Mouse (Mus musculus) midbrain, embryonic 10.5 days (tissue): ENCODE data around the gene Gm20403. TPM values are rescaled to one million over a fixed set of nuclear protein-coding genes. Genes with fewer than 3 reads are reported as not detected.

Source experiments
- DNase-seq: peaks from one replicate; pipeline ENCODE4 v3.0.0-alpha.2; 2017; ENCODE audit warnings: low spot score
- H3K27ac ChIP-seq: fragments of 300-500 bp; sonication (generic); replicated peaks from 2 replicates; pipeline ENCODE4 v1.5.1; 2016; ENCODE audit warnings: mild to moderate bottlenecking
- H3K27me3 ChIP-seq: fragments of 300-500 bp; sonication (generic); 2 replicates; pipeline ENCODE4 v1.6.1; 2016; ENCODE audit warnings: low read depth, mild to moderate bottlenecking; ENCODE audit not compliant: poor library complexity, severe bottlenecking
- H3K36me3 ChIP-seq: fragments of 300-500 bp; sonication (generic); 2 replicates; pipeline ENCODE4 v1.6.1; 2016; ENCODE audit warnings: mild to moderate bottlenecking, moderate library complexity
- H3K4me1 ChIP-seq: fragments of 300-500 bp; sonication (generic); 2 replicates; pipeline ENCODE4 v1.6.1; 2016
- H3K4me3 ChIP-seq: fragments of 300-500 bp; sonication (generic); 2 replicates; pipeline ENCODE4 v1.5.1; 2016; ENCODE audit warnings: mild to moderate bottlenecking, moderate library complexity
- H3K9me3 ChIP-seq: fragments of 300-500 bp; sonication (generic); replicated peaks from 2 replicates; pipeline ENCODE4 v1.6.1; 2016; ENCODE audit warnings: mild to moderate bottlenecking
- WGBS: fragments of 180-500 bp; shearing (Covaris S2); methylation state at CpG from one replicate; pipeline ENCODE4 v1.1.7; 2016; 5-methylcytosine and 5-hydroxymethylcytosine counted together
- polyA plus RNA-seq: library from polyadenylated mRNA; unstranded; fragments of >200 nt; fragmentation: Nextera tagmentation; extraction: Ambion mirVana; gene quantifications from 2 replicates; pipeline ENCODE4 v1.2.1, GENCODE M21; 2016

Gene Gm20403
- polyA plus RNA-seq: not detected in 2 replicates

- H3K4me1 ChIP-seq: peaks cover 22% of the 10 kb centered on the region
- 0% methylated on average over 51 of the region's 60 CpGs for WGBS
- H3K36me3 ChIP-seq: peaks cover 16% of the 10 kb centered on the region
- peak; percentile 72 for DNase-seq
- no peaks in the 10 kb centered on the region for H3K27me3 ChIP-seq
- H3K4me3 ChIP-seq: peak within 1 kb of the TSS; percentile 74
- no peaks in the 10 kb centered on the region for H3K9me3 ChIP-seq
- peak within 1 kb of the TSS; percentile 95 for H3K27ac ChIP-seq
These were observed at the start of gene Gm20403 for GRCm38 (mm10) chr12:54986052-54986717. Gm20403 (minus strand) TSS chr12:54986529.

DNA sequence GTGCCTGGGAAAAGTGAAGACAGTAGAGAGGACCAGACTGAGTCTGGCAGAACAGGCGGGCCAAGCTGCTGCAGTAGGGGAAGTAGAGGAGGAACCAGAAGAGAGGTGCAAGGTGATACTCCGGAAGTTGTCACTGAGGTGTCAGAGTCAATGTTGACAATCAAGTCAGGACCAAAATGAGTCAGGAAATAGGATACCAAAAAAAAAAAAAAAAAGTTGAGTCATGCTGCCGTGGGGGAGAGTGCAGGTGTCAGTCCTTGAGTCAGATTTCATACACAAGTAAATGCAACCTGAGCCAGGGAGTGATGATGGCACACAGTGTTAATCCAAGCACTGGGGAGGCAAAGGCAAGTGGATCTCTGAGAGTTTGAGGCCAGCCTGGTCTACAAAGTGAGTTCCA is 40.8 kb upstream of the Gm20403 start:
- 66% methylated on average over 3 of the region's 3 CpGs for WGBS
- DNase-seq: no peak

DNA sequence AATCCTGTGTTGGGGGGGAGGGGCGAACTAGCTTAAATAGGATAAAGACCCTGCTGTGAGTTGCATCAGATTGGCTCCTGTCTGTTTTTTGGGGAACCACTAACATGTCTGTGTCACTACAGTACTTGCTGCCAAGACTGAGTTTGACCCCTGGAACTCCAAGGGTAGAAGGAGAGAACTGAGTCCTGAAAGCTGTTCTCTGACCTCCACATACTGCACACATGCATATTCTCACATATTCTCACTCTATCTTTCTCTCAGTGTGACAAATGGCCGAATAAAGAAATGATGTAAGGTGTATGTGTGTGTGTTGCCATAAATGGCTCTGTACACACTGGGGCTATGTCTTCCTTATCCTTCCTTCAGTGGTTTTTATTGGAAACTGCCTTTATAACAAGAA is 37.0 kb upstream of the Gm20403 start:
- 72% methylated on average over 2 of the region's 2 CpGs for WGBS
- Histone ChIP-seq H3K27ac (no peak overlapping the region), H3K9me3 (no peaks in the 10 kb centered on the region), H3K36me3 (no peaks in the 10 kb centered on the region), H3K27me3 (no peaks in the 10 kb centered on the region), H3K4me1 (no peaks in the 10 kb centered on the region), H3K4me3 (no peak overlapping the region)
- DNase-seq: no peak

More for the DNA sequence above, 40.8 kb upstream of the Gm20403 start:
- no peaks in the 10 kb centered on the region for H3K9me3 ChIP-seq
- no peaks in the 10 kb centered on the region for H3K36me3 ChIP-seq
- no peaks in the 10 kb centered on the region for H3K4me1 ChIP-seq
- H3K27ac ChIP-seq: no peak overlapping the region
- H3K27me3 ChIP-seq: no peaks in the 10 kb centered on the region
- H3K4me3 ChIP-seq: no peak overlapping the region

- no peaks in the 10 kb centered on the region for H3K27me3 ChIP-seq
- H3K9me3 ChIP-seq: no peaks in the 10 kb centered on the region
- no peak for DNase-seq
- H3K36me3 ChIP-seq: no peaks in the 10 kb centered on the region
- H3K4me3 ChIP-seq: no peak overlapping the region
- 92% methylated on average over 7 of the region's 7 CpGs for WGBS
- H3K4me1 ChIP-seq: no peaks in the 10 kb centered on the region
- no peak overlapping the region for H3K27ac ChIP-seq
These were observed 33.1 kb upstream of the Gm20403 start for GRCm38 (mm10) chr12:55019421-55019877.

- 69% methylated on average over 9 of the region's 9 CpGs for WGBS
- no peak for DNase-seq
These were observed 30.9 kb upstream of the Gm20403 start for GRCm38 (mm10) chr12:55017119-55017721.

GRCm38 (mm10) chr12:55016339-55017118 is 30.2 kb upstream of the Gm20403 start:
- no peaks in the 10 kb centered on the region for H3K4me1 ChIP-seq
- WGBS: 79% methylated on average over 8 of the region's 8 CpGs

More at GRCm38 (mm10) chr12:55017119-55017721, 30.9 kb upstream of the Gm20403 start:
- H3K27ac ChIP-seq: no peak overlapping the region
- H3K4me1 ChIP-seq: no peaks in the 10 kb centered on the region
- H3K27me3 ChIP-seq: no peaks in the 10 kb centered on the region
- H3K9me3 ChIP-seq: no peaks in the 10 kb centered on the region
- H3K4me3 ChIP-seq: no peak overlapping the region
- H3K36me3 ChIP-seq: no peaks in the 10 kb centered on the region

GRCm38 (mm10) chr12:55015428-55015827 is 29.1 kb upstream of the Gm20403 start:
- WGBS: 85% methylated on average over 5 of the region's 5 CpGs
- H3K27ac ChIP-seq: no peak overlapping the region
- no peak for DNase-seq
- H3K4me1 ChIP-seq: no peaks in the 10 kb centered on the region
- no peak overlapping the region for H3K4me3 ChIP-seq
- H3K36me3 ChIP-seq: no peaks in the 10 kb centered on the region
- H3K27me3 ChIP-seq: no peaks in the 10 kb centered on the region
- H3K9me3 ChIP-seq: no peaks in the 10 kb centered on the region

More at GRCm38 (mm10) chr12:55016339-55017118, 30.2 kb upstream of the Gm20403 start:
- H3K4me3 ChIP-seq: no peak overlapping the region
- H3K36me3 ChIP-seq: no peaks in the 10 kb centered on the region
- no peak for DNase-seq
- H3K9me3 ChIP-seq: no peaks in the 10 kb centered on the region
- no peaks in the 10 kb centered on the region for H3K27me3 ChIP-seq
- H3K27ac ChIP-seq: no peak overlapping the region

DNA sequence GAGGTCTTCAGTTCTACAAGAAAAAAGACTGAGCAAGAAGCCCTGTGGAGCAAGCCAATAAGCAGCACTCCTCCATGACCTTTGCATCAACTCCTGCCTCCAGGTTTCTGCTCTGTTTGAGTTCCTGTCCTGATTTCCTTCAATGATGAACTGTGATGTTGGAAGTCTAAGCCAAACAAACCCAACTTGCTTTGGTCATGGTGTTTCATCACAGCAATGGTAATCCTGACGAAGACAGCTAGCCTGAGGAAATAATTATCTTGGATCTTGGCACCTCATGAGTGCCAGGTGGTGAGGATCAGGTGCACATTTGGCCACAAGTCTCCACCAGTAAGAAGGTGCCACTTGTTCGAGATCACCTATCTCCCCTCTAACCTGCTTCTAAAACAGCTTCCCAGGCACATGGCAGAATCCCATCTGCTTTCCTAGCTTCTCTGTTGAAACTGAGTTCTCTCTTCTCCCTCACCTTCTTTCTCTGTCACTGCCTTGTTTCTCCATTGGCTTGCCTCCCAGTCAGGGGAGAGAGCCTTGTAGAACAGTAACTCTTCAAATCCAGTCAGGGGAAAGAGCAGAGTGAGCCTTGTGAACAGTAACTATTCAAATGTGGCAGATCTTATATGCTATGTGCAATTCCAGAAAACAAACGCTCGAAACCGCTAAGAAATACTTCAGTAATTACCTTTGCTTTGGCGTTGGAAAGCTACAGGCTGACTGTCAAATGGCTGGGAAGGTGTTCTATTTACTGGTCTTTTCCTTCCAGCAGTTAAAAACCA is 27.5 kb upstream of the Gm20403 start, which contains the start of gene Baz1a:
Gene Baz1a, minus strand, starts transcription at position 723 of the 773 bp plus-strand sequence.
- no peaks in the 10 kb centered on the region for H3K9me3 ChIP-seq
- no peak for DNase-seq
- no peaks in the 10 kb centered on the region for H3K27me3 ChIP-seq
- no peaks in the 10 kb centered on the region for H3K4me1 ChIP-seq
- no peaks in the 10 kb centered on the region for H3K36me3 ChIP-seq
- H3K4me3 ChIP-seq: no peak within 1 kb of the TSS
- WGBS: 87% methylated on average over 6 of the region's 6 CpGs
- no peak within 1 kb of the TSS for H3K27ac ChIP-seq

DNA sequence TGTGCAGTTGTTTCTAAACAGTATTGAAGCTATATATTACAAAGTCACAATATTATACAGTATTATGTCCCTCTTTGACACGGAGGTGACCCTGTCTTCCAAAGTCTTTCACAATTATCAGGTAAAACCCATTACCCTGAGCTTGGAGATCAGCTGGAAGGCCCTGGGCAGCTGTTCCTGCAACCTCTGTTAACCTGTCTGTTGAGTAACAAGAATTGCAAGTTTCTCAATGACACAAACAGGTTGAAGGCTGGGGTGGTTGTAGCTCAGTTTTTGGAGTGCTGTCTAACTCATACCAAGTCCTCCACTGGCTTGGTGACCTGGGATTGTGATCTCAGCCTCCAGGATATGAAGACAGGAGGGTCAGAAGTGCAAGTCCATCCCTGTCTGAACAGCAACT is 26.7 kb upstream of the Gm20403 start:
- DNase-seq: no peak
- Histone ChIP-seq H3K36me3 (no peaks in the 10 kb centered on the region), H3K4me3 (no peak overlapping the region), H3K27ac (no peak overlapping the region), H3K27me3 (no peaks in the 10 kb centered on the region), H3K4me1 (no peaks in the 10 kb centered on the region), H3K9me3 (no peaks in the 10 kb centered on the region)
- WGBS: 68% methylated on average over 1 of the region's 1 CpGs

GRCm38 (mm10) chr12:55007361-55008008 is 21.2 kb upstream of the Gm20403 start:
- H3K4me1 ChIP-seq: no peaks in the 10 kb centered on the region
- H3K36me3 ChIP-seq: no peaks in the 10 kb centered on the region
- no peaks in the 10 kb centered on the region for H3K27me3 ChIP-seq
- no peak for DNase-seq
- H3K4me3 ChIP-seq: no peak overlapping the region
- no peak overlapping the region for H3K27ac ChIP-seq
- WGBS: 89% methylated on average over 14 of the region's 14 CpGs
- H3K9me3 ChIP-seq: no peaks in the 10 kb centered on the region; the same call in 1 of the 2 replicates

- H3K4me3 ChIP-seq: no peak overlapping the region
- no peaks in the 10 kb centered on the region for H3K36me3 ChIP-seq
- H3K9me3 ChIP-seq: no peaks in the 10 kb centered on the region; the same call in 1 of the 2 replicates
- no peak for DNase-seq
- no peaks in the 10 kb centered on the region for H3K4me1 ChIP-seq
- no peaks in the 10 kb centered on the region for H3K27me3 ChIP-seq
- WGBS: 89% methylated on average over 7 of the region's 7 CpGs
- no peak overlapping the region for H3K27ac ChIP-seq
These were observed 19.7 kb upstream of the Gm20403 start for GRCm38 (mm10) chr12:55006071-55006470.

- no peak for DNase-seq
These were observed 18.1 kb upstream of the Gm20403 start for GRCm38 (mm10) chr12:55004396-55004795.

More at GRCm38 (mm10) chr12:55004396-55004795, 18.1 kb upstream of the Gm20403 start:
- Histone ChIP-seq H3K9me3 (no peaks in the 10 kb centered on the region; the same call in 1 of the 2 replicates), H3K27ac (no peak overlapping the region), H3K36me3 (no peaks in the 10 kb centered on the region), H3K4me3 (no peak overlapping the region), H3K27me3 (no peaks in the 10 kb centered on the region), H3K4me1 (no peaks in the 10 kb centered on the region)
- 84% methylated on average over 3 of the region's 3 CpGs for WGBS
